Mouse (Mus musculus): ENCODE results near the gene Akr1c20.

DNA sequence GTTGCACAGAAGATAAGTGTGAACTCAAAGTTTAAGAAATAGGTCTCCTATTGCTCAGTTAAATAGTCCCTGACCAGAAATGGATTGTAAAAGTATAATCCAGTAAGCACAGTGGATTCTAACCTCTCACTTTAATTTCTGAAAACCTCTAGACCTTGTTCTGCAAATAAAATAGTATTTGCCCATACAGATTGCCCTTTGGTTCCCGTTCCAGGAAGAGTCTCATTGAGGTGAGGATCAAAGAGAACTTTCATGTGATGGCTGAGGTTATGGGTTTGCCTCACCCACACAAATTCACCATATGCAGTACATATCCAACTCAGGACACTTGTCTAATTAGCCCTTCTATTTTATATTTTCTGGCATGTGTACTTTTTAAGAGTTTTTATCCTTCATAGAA is 55.2 kb downstream of the Akr1c20 start:
- TF ChIP-seq POLR2A (IDR thresholded peaks at IDR 0.05; ENCODE audit: borderline replicate concordance, low read depth, low read length) (no peak), CTCF (IDR thresholded peaks at IDR 0.05; ENCODE audit: low read depth, low read length) (no peak)

All from bone marrow macrophage, adult 2 months (primary cell).